Mouse (Mus musculus): ENCODE measurements around the gene S1pr2.
"Not testable (repeated sequence)": the region's sequence is repeated elsewhere in the genome, so short reads cannot be mapped to it uniquely, and the experiment has no call there.

Gene S1pr2

DNA sequence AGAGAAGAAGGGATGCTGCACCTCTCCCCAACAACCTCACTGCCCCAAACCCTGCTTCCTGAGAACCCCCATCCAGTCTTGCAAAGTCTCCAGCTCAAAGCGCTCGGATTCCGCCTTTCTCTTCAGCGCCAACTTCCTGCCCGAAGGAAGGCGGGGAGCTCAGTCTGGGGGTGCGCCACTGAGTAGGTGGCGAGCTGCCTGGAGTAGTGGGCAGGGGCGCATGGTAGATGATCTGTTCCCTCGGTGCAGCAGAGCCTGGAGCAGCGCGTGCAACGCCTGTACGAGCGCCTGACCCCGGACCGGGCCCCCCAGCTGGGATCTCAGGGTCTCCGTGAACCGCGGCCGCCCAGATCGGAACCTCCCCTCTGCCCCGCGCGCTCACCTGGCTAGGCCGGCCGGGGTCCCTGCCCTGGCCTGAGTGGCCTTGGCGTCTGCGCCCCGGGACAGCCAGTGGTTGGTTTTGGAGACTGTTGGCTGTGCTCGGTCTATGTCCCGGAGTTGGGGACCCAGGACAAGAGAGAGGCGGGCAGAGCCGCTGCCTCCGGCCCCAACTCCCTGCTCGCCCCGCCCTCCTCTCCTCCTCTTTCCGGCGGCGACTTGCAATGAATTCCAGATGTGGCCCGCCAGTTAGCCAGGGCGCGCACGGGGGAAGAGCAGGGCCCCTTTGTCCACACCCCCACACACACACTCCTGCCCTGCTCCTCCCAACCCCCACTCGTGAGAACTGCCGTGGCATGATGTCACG, at the start of gene S1pr2:
Gene S1pr2 (minus strand): TSS at position 566 of the 745 bp plus-strand sequence.
- peak; percentile 86 for DNase-seq (ENCODE audit: low spot score)

- no peak for DNase-seq (ENCODE audit: low spot score)
Measured at GRCm38 (mm10) chr9:21025258-21025810, 48.8 kb upstream of the S1pr2 start.

DNA sequence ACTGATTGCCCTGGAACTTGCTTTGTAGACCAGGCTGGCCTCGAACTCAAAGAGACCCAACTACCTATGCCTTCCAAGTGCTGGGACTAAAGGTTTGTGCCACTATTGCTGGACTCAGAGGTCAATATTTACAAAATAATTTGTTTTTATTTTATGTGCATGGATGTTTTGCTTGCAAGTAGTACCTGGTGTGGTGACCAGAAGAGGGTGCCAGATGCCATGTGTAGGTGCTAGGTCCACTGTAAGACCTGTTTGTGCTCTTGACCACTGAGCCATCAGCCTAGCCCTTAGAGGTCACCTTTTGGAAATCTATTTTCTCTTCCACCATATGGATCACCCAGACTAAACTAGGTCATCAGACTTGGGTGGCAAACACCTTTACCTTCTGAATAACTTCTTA, 46.1 kb upstream of the S1pr2 start:
- DNase-seq (ENCODE audit: low spot score), result no peak

DNA sequence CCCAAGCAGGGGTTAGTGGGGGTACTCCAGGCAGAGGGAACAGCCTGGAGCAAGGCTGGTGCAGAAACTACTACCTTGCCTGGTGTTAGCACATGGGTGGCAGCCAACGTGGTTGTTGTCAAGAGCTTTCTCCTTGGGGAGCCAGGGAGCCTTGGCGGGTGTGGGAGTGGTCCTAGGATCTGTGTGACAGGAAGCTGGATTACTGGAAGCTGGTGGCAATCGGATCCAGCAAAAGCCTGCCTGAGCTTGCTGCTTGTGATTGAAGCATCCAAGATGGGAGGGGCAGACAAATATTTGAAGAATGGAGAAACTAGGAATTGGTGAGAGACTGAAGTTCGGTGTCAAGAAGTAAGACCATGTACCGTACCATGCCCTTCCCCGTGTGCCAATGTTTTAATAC, 45.7 kb upstream of the S1pr2 start:
- no peak for DNase-seq (ENCODE audit: low spot score)

DNA sequence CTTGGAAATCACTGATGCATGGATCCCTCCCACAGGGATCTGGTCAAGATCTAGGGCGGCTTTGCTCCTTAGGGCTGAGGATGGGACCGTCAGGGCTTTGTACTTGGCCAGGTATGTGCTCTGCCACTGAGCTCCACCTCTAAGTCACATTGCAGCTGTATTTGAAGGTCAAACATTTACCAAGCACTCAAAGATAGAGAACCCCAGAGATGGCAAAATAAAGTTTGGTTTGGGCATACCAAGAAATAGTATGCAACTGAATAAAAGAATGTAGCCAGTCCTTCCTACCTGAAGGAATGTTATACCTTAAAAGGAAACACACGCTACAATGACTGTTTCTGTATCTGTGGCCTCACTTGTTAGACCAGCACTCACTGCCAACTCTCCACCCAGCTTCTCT, 44.8 kb upstream of the S1pr2 start:
- no peak for DNase-seq (ENCODE audit: low spot score)

DNA sequence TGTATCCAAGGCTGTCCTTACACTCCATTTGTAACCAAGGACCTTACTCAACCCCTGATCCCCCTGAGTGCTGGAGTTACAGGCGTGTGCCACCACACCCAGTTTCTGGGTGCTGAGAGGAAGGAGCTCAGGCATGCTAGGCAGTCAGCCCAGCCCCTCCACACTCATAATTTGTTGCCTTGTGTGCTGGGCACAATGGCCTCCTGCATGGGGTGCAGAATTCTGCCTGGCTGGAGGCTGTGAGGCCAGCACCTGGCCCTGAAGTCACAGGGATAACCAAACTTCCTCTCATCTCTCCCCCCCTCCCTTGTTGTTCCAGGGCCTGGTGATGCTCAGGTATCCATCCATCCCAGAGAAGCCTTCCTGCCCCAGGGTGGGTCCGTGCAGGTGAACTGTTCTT, 42.0 kb upstream of the S1pr2 start:
- no peak for DNase-seq (ENCODE audit: low spot score)

- DNase-seq (ENCODE audit: low spot score), result no peak
Measured at GRCm38 (mm10) chr9:21017177-21017575, 40.6 kb upstream of the S1pr2 start.

- no peak for DNase-seq (ENCODE audit: low spot score)
Measured at GRCm38 (mm10) chr9:21016331-21017176, 40.0 kb upstream of the S1pr2 start.

DNA sequence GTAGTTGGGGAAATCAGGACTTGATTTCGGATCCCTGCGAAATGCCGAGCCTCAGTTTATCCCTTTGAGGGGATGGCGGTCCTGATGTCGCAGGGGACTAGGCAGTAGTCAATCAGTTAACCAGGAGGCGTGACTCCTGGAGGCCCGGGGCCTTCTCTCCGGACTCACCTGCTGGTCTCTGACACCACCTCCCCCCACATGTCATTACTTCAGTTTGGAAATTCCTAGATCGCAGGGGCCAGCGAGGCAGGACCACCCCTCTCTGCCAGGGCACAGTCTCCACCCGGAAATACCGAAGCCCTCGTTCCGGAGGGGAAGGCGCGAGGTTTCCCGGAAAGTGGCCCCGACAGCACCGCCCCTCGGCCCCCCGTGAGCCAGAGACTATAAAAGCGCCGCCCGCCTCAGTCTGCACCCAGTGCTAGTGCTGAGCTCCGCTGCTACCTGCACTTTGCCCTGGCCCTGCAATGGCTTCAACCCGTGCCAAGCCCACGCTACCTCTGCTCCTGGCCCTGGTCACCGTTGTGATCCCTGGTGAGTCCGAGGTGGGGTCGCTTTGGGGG, 39.1 kb upstream of the S1pr2 start, which contains the start of gene Icam1:
Gene Icam1 (plus strand): TSS at position 415 of the 560 bp plus-strand sequence.
- DNase-seq (ENCODE audit: low spot score), result no peak

DNA sequence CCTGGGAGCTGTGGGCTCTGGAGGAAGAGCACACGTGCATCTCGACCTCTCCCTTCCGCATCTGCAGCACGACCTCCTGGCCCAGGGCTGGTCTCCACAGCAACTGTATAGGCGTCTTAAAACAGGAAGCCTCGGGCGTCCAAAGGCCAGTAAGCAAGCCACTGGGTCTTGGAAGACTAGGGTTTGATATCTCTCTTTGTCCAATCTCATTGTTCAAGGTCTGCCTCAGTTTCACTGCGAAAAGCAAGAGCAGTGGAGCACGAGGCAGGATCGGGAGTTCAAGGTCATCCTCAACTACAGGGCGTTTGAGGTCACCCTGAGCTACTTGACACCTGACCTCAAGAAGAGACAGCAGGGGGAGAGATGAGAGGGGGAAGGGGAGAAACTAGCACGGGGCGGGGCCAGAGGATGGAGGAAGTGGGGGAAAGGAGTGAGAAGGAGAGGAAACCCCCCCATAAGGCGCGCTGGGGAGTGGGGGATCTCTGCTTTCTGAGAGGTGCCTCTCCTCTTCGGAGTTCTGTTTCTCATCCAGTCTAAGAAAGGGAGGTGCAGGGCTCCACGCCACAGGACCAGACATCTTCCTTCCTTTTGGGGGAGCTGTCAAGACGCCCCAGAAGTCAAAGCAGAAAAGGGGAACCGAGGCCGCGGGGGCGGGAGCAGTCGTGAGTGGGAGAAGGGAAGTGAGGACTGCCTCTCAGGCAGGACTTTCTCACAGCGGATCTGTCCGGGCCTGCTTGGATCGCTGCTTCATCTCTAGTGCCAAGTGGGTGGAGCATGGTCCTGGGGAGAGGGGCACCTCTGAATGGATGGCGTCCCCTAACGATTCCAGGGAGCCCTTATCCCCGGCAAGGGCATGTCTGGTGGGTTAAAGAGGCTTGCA, 38.4 kb upstream of the S1pr2 start:
- no peak for DNase-seq (ENCODE audit: low spot score)

DNA sequence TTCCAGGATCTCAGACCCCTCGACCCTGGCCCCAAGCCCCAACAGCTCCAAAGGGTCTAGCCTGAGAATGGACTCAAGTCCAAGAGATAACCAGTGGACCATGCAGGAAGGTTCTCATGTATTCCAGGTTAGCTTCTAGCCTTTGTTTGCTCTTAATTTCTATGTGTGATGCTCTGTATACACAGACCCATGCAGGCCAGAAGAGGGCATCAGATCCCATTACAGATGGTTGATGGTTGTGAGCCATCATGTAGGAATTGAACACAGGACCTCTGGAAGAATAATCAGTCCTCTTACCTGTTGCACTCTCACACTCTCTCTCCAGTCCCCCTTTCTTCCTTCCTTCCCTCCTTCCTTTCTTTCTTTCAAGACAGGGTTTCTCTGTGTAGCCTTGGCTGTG, 35.8 kb upstream of the S1pr2 start:
- DNase-seq (ENCODE audit: low spot score), result no peak

DNA sequence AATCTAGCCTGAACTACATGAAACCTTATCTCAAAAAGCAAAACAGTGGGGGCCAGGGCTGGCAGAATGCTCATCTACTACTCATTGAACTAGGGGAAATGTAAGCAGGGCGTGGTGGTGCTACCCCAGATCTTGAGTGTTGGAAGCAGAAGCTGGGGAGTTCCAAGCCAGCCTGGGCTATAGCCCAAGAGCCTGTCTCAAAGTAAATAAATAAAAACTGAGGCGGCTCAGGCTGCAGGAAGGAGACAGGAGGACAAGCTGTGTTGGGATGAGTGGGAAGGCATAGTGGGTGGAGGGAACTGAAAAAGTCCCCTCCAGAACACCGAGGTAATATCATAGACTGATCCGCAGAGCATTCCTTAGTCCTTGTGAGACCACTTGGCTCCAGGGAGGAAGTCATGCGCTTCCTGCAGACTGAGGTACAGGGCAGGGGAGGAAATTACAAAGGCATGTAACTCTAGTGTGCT, 35.3 kb upstream of the S1pr2 start:
- no peak for DNase-seq (ENCODE audit: low spot score)

- DNase-seq (ENCODE audit: low spot score), result not testable (repeated sequence)
Measured at GRCm38 (mm10) chr9:21010939-21011541, 34.5 kb upstream of the S1pr2 start.

- DNase-seq (ENCODE audit: low spot score), result no peak
Measured at GRCm38 (mm10) chr9:21010362-21010761, 33.8 kb upstream of the S1pr2 start.

DNA sequence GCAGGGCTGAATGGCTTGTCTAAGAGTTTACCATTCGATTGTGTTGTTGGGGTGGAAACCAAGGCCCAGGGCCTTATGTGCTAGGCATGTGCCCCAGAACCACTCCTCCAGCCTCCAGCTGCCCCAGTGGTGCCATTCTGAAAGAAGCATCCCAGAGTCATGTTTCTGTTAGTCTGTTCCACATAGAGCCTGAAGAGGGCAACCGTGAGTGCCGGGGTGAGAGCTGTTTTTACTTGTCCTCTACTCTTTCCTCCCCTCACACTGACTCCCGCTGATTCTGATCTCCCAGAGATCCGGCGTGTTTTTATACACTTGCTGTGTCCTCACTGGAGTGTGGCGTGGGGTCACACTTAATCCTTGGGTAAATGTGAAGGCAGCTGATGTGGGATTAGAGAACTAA, 31.4 kb upstream of the S1pr2 start:
- no peak for DNase-seq (ENCODE audit: low spot score)

GRCm38 (mm10) chr9:21007313-21007952, 30.9 kb upstream of the S1pr2 start:
- DNase-seq (ENCODE audit: low spot score), result no peak

- peak; percentile 89 for DNase-seq (ENCODE audit: low spot score)
Measured at GRCm38 (mm10) chr9:21002627-21003551, 26.3 kb upstream of the S1pr2 start, which contains the start of gene Mrpl4. Gene Mrpl4, plus strand, starts transcription at chr9:21002738.

GRCm38 (mm10) chr9:21002270-21002626, 25.7 kb upstream of the S1pr2 start:
- DNase-seq (ENCODE audit: low spot score), result no peak

DNA sequence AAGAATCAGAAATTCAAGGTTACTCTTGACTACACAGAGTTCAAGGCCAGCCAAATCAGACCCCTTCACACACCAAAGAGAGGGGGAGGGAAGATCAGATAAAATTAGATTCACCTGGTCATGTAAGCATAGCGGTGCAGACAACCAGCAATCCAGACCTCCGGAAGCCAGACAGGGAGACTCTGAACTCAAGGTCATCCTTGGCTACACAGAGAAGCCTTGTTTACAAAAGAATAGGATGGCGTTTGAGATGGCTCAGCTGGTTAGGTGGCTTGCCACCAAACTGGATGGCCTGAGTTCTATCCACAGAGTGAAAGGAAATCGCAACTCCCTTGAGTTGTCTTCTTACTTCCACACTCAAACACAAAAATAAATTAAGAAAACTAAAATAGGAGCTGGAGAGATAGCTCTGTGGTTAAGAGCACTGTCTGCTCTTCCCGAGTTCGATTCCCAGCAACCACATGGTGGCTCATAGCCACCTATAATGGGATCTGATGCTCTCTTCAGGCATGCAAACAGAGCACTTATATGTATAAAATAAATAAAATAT, 25.1 kb upstream of the S1pr2 start:
- DNase-seq (ENCODE audit: low spot score), result no peak

All from MN1 (cell line).